Mouse (Mus musculus): ENCODE measurements around the gene Hif3a.

The Hif3a gene

DNA sequence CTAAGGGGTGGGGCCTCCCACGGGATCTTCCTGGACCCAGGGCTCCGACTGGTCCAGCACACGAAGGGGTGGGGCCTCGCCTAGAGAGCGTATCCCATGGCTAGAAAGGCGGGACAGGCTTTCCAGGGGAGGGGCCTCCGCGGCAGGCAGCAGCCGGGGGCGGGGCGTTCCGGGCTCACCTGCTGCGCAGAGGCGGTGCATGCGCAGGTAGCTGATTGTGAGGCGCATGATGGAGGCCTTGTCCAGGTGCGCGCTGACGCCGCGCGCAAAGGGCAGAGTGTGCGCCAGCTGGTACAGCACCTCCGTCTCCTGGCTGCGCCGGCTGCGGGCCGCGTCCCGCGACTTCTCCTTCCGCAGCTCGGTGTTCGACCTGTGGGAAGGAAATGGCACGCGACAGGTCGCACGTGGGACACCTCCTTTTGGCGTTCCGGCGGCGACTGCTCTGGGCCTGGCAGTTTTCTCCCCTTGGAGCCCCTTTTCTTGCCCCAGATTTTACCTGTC, 6.1 kb downstream of the Hif3a start:
- DNase-seq = peak; percentile 94

DNA sequence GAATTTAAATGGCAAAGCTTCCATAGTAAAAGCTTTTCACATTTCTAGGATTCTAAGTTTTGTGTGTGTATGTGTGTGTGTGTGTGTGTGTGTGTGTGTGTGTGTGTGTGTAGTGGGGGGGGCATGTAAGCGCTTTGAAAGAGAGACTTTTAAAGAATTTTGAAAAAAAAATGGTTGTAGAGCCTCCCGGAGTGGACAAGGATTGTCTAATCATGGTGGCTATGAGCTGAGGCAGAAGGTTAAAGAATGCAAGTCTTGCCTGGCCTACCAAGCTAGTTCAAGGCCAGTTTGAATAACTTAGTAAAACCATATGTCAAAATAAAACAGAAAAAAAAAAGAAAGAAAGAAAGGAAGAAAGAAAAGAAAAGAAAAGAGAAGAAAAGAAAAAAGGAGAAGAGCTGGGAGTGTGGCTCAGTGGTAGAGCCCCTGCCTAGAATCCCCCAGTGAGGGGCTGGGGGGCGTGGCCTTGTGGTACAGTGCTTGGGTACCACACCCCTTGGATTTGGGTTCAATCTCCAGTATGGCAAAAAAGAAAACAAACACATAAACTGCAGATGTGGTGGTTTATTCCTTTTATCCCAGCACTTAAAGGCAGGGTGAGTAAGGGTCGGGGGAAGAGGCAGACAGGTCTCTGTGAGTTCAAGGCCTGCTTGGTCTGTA, 6.8 kb downstream of the Hif3a start:
- no peak for DNase-seq

DNA sequence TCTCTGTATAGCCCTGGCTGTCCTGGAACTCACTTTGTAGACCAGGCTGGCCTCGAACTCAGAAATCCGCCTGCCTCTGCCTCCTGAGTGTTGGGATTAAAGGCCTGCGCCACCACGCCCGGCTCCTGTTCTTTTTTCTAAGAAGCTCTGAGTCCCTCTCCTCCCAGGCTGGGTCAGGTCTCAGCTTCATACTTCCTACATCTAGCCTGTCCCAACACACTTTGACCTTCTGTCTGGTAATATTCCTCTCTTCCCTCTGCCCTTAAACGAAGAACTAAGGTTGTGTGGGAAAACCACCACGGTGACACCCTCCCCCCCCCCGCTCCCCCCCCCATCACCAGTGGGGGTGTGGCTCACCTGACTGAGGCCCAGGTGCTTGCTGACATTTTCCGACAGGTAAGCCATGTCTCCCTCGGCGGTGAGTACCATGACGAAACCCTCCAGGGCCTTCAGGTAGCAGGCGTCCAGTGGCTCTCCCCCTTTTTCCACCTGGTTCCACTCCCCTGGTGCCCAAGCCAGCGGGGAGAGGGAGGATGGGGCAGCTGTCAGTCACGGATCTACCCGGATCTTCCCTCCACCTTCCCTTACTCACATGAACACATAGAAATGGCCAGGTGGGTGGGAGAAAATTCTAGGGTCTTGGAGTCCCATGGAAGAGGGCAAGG, 7.8 kb downstream of the Hif3a start:
- DNase-seq = no peak

DNA sequence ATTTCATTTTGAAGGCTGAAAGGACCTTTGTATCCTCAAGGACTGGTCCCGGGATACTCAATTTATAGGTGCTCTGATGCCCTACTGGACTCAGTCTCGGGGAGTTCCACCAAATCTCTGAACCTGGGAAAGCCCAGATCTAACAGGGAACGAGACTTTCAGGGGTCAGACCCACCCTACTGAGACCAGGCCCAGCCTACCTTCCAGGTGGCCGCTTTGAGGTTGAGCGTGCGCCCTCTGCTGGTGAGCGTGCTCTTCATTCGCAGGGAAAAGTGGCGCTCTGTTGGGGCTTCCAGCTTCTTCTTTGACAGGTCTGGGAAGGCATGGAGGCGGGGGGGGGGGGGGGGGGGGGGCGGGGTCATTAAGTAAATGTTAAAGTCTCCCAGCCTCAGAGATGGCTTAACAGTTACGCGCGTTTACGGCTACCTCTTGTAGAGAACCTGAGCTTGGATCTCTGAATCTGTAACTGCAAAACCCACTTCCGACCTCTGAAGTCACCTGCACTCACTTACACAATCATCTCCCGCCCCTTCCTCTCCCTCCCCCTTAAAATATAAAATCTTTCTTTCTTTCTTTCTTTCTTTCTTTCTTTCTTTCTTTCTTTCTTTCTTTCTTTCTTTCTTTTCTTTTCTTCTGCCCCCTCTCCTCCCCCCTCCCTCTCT, 11.2 kb downstream of the Hif3a start:
- peak; percentile 50 for DNase-seq

DNA sequence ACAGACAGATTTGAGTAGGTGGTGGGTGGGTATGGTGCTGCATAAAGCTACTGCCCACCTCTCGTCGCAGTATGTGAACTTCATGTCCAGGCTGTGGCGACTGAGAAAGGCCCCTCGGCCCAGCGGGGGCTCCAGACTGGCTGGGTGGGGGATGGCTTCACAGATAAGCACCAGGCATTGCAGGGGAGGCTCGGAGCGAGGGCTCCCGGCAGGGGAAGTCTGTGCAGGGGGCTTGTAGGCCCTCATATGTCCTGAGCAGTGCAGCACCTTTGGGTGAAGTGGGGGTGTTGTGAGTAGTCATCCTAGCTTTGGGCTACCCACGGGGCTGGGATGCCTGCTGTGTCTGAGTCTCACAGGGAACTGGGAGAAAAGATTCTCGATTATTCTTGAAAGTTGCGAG, 11.7 kb downstream of the Hif3a start:
- DNase-seq = no peak

DNA sequence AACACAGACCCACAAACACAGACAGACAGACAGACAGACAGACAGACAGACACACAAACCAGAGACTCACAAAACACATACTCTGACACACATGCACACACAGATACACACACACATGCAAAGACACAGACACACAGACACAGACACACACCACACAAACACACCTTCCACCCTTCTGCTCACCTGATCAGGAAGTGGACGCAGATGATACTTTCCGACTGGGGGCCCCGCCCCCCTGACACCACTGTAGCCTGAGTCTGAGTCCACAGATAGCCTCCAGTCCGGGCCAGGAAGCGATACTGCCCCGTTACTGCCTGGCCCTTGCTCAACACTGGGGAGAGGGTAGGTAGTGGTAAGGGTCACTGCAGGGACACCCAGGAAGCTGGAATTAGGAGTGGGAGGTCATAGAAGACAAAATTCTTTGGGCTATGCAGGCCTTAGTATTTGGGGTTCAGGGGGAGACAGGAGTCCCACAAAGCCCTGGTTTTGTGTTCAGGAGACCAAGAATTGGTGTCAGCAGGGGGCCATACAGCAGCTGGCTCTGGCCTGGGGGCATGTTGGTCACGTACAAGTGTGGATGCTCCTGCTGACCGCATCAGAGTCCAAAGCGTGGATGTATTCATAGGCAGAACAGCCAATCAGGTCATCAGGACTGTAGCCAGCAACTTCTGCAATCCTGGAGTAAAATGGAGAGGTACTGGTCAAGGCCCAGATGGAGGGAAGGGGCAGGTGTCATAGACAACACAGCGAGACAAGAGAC, 13.6 kb downstream of the Hif3a start:
- DNase-seq = no peak

DNA sequence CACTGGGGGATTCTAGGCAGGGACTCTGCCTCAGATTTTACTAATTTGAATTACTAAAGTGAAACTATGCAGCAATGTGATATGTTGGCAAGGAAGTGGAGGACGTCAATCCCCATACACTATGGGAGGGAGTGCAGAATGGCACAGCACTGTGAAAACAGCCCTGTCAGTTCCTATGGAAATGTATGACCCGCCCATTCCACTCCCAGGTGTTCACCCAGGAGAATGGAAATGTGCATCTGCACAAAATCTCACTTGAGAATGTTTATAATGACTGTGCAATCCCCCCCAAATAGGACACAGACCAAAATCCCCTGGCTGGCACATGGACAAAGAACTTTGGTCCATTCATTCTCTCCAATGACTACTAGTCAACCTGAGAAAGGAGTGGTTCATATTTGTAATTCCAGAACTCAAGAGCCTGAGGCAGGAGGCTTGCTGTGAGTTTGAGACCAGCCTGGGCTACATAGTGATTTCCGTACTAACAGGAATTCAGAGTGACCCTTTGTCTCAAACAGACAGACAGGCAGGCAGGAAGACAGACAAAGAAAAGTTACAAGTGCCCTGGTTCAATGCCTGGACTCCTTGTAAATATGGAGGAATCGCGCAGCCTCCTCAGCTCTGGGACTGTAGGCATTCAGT, 15.1 kb downstream of the Hif3a start:
- no peak for DNase-seq

DNA sequence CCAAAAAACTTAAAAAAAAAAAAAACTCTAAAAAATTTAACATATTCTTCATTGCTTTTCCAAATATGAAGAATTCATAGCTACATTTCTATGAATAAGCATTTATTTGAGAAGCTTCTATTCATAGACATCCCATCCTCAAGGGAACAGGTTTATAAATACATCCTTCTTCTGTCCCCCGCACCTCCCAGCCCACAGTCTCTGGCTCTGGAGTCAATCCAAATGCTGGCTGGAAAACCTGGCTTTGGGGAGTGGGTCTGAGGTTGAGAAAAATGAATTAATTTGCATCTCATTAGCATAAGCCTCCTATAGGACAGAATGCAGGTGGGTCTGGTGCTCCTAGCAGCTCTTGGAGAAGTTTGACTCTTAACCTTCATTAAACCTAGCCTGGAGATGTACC, 16.5 kb downstream of the Hif3a start:
- DNase-seq = peak; percentile 66

DNA sequence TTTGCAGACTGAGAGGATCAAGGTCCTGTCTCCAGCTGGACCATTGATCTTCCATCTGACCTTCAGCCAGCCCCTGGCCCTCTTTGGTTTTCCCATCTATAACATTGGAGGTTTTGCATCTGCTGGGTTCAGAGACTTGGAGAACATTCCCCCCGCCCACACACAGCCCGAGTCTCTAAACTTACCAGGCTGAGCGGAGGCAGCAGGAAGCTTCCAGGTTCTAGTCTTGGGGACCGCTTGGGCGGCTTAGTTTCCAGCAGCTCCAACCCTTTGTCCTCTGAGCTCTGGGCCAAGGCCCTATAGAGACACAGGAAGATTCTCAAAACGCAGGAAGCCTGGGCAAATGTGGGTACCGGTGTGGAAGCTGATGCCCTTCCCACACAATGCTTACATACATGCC, 22.9 kb downstream of the Hif3a start:
- peak; percentile 62 for DNase-seq

DNA sequence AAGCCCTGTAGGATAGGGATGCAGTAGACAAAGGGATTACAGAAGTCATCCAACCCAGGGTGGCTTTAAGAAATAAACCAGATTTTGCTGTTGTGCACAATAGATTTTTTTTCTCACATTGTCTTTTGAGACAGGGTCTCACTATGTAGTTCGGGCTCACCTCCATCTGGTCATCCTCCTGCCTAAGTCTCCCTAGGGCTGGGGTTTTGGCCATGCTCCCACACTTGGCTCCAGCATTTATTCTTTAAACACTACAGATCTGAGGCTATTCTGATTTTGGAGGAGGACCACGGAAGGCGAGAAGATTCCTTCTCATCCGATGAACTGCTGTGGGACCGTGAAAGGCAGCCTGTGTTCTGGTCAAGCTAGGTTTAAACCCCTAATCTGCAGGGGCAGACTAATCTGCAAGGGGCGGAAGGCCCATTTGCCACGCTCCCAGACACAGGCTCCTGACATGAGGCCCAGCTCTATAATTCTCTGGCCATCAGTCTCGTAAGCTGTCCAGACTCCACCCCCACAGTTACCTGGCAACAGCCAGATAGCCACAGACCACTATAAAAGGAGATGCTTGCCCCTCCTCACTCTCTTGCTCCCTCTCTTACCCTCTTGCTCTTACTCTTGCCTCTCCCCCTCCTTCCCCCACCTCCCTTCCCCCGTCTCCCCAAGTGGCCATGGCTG, 24.1 kb downstream of the Hif3a start:
- DNase-seq = no peak

DNA sequence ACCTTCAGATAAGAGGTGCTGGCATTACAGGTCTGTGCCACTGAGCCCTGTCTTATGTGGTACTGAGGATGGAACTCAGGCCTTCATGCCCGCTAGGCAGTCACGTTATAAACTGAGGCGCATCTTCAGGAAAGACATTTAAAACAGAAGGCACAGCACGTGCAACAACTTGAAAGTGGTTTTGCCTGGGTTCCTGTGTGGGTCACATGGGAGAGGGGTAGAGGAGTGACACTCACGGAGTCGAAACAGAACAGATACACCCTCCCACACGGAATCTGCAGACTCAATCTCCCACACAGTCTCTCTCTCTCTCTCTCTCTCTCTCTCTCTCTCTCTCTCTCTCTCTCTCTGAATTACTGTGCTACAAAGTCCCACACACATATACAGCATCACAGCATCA, 32.0 kb downstream of the Hif3a start:
- no peak for DNase-seq

DNA sequence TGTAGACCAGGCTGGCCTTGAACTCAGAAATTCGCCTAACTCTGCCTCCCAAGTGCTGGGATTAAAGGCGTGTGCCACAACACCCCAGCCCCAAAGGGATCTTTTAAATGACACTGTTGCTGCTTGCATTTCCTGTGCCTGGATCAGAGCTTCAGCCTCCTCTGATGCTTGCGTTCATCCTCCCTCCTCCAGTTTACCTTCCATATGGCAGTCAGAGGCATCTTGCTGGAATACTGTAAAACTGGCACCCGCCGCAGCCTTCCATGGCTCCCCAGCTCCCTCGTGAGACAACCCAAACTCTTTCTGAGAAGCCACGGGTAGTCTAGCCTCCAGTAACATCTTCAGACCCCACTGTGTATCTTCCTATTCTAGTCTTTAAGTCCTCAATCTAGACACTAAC, 33.3 kb downstream of the Hif3a start:
- peak; percentile 63 for DNase-seq

DNA sequence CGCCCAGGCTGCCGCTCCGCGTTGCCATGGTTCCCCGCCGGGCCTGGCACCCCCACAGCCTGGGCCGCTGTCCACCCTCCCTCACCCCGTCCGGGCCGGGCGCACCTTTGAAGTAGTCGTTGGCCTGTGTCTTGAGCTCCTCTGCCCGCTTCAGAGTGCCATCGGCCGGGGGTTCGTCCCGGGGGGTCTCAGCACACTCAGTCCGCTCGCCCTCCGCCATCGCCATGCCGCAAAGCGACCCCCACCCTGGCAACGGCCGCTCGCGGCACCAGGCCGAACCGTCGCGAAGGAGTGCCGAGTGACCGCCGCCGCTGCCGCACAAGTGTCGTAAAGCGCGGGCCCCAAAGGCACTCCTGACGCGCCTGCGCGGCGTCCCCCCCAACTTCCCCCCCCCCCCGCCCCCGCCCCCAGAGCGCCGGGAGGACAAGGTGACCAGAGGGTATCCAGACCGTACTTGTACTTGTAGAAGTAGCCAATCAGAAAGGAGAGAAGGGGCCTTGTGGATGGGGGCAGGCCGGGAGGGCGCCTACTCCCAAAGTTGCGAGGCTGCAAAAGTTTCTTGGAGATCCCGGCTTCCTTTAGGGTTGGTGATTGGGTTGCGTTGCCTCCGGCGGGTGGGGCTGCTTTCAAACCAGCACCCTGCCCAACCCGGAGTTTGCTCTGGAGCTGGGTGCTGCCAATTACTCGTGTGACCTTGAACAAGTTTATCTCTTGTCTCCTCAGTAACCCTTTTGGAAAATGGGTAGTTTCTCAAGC, 34.5 kb downstream of the Hif3a start, which contains the start of gene Ppp5c:
Ppp5c (minus strand) TSS at position 337 of the 756 bp plus-strand sequence.
- DNase-seq = peak; percentile 89

DNA sequence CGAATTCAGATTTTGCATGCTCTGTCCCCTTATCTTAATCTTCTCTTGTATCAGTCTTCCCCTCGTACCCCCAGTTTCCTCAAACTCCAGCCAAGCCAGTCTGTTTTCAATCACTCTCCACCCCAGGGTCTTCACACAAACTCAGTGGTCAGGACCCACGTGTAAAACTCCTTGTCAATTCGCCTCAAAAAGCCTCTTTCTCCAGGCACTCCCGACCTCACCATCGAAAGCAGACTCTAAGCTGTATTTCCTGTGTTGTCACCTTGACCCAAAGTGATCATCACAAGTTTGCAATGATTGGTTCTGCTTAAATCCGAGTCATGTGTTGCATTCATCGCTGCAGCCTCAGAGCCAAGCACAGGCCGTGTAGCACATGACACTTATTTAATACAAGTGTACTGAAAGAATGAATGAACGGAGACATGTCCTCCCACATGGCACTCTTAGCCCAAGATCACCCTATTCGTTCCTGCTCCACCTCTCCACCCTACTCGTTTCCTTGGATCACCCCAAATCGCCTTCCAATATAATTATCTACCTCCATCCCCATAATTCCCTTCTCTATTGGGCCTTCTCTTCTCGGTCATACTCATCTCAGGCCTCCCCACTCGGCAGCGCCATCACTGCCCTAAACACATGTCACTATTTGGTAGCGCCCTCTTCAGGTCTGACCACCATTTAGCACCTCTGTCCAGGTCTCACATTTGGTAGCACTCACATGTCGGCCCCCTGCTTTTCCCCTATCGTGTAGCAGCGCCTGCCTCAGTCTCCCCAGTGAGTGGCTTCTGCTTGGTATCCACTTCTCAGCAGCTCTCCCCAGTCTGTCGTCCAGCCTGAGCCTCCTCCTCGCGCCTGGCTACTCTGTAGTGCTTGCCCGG, 35.3 kb downstream of the Hif3a start:
- peak; percentile 67 for DNase-seq

DNA sequence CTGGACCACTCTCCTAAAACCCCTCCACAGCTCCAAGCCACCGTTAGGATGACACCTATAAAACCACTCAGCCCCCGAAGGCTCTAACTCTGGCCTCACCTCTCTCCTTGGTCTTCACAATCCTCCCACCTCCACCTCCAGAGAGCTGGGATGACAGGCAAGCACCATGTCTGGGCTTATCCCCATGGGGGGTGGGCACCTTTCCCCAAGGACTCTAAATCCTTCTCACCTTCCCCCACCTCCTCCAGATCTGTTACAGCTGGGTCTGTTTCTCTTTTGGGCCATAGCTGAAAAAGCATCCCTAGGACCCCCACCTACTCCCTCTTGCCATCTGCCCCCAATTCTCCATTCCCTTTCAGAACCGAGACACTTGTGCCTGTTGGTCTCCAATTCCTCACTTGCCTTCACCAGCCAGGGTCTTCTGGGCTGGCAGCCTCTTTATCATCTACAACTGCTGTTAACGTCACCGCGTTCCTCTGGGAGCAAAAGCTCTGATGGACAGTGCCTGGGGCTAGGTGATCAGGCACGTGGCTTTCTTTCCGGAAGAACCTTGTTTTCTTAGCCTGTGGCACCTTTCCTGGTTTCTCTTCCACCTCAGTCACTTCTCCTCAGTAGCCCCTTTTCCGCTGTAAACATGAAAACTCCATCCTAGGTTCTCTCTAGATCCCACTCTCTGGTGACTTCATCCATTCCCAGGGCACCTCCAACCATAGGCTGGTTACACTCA, 36.2 kb downstream of the Hif3a start:
- DNase-seq = no peak

DNA sequence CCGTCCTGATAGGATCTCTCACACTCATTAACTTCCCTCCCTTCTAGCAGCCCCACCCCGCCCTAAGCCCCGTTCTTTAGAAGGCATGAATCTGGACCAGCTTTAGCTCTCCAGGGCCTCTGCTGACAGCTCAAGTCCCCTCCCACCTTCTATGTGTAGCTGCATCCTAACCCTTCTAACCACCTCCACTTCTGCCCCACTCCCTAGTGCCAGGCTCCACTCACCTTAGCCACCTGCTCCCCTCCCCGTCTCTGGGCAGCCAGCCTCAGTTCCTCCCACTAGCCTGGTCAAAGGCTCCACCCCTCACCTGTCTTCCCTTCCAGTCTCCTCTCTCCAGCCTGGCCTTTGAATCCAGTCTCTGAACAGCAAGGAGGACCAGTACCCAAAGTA, 36.7 kb downstream of the Hif3a start:
- no peak for DNase-seq

DNA sequence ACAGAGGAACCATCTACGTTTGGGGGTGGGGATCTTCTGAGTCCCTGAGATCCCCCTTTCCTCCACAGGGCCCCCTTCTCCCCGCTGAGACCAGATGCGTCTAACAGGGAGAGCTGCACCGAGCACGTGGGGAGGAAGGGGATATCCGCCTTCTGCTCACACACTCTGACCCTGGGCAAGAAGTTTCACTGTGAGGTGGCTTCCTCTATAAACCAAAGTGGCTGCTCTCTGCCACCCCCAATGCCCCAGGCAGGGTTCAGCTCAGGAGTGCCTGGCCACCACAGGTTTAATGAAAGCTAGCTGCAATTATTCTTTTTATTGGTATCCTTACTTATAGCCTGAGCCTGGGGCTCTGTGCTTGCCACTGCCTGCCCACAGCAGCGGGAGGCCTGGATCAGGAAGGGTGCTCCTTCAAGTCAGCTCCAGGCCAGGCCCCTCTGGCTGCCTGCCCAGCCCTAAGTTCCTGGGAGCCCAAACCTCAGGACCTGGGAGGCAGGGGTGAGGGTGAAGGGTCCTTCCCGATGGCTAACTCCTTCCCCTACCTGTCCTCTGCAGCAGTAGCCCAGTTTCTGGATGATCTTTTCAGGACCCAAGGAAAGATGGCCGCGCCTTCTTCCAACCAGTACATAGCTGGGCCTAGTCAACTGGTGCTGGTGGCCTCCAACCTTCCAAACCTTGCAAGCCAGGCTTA, 37.3 kb downstream of the Hif3a start:
- no peak for DNase-seq

DNA sequence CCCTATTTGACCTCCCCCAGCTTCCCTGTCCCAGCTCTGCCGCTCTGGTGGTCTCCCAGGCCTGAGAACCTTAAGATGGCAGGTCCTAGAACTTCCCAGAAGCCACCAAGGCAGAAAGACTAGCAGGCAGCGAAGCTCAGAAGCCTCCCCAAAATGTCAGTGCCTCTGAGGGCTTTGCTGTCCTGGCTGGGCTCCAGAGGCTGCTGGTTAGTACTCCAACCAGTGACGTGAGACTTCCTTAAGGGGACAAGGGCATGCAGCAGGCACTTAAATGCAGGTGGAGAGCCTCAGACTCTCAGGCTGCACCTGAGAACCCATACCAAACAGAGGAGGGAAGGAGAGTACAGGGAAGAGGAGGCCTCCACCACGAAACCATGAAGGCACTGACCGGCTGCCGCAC, 38.1 kb downstream of the Hif3a start:
- DNase-seq = no peak

DNA sequence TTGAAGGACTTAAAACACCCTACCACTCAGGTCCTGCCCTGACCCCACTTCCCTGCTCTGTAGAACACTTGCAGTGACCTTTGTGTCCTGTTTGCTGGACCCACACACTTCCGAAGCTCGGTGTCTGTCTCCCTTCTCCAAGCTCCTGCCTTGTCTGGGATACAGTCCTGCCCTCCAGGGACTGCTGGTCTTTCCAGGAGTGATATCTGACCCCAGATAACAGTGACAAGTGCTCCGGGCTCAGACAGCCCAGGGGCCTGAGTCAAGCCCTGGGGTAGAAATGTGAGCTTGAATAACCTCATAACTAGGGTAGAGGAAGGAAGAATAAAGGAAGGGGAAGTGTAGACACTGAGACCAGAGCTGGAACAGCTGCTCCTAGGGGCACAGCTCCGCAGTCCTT, 38.5 kb downstream of the Hif3a start:
- DNase-seq = no peak

Measured in right cerebral cortex, adult 18-20 months (tissue).